Mouse (Mus musculus) intestine, postnatal 0 days (tissue): ENCODE data around the gene Snx8. TPM values are rescaled to one million over a fixed set of nuclear protein-coding genes. Genes with fewer than 3 reads are reported as not detected.
A peak's percentile ranks its signal among the peaks of the same experiment; 100 is the strongest.

ENCODE experiments used
- ATAC-seq: fragments of 200-750 bp; cut with Nextera tagmentation; 2 replicates; pipeline ENCODE4 v1.8.0; 2017; ENCODE audit warnings: mild to moderate bottlenecking, moderate TSS enrichment, moderate library complexity
- H3K27ac ChIP-seq: fragments of 300-500 bp; sonication (generic); 2 replicates; pipeline ENCODE4 v1.5.1; 2014; ENCODE audit warnings: mild to moderate bottlenecking, low read depth, low read length, moderate library complexity
- H3K27me3 ChIP-seq: fragments of 300-500 bp; sonication (generic); replicated peaks from 2 replicates; pipeline ENCODE4 v1.6.1; 2014; ENCODE audit warnings: low read length, mixed read lengths; ENCODE audit not compliant: control insufficient read depth, insufficient read depth
- H3K36me3 ChIP-seq: fragments of 300-500 bp; sonication (generic); 2 replicates; pipeline ENCODE4 v1.6.1; 2014; ENCODE audit warnings: mild to moderate bottlenecking, moderate library complexity; ENCODE audit not compliant: control insufficient read depth, insufficient read depth
- H3K4me1 ChIP-seq: fragments of 300-500 bp; sonication (generic); replicated peaks from 2 replicates; pipeline ENCODE4 v1.6.1; 2014; ENCODE audit warnings: antibody characterized with exemption, low read length, mixed read lengths; ENCODE audit not compliant: control insufficient read depth, insufficient read depth
- H3K4me2 ChIP-seq: fragments of 300-500 bp; sonication (generic); replicated peaks from 2 replicates; pipeline ENCODE4 v1.6.1; 2014; ENCODE audit warnings: low read depth, mild to moderate bottlenecking, moderate library complexity
- H3K4me3 ChIP-seq: fragments of 300-500 bp; sonication (generic); 2 replicates; pipeline ENCODE4 v1.5.1; 2014; ENCODE audit warnings: low read depth, low read length
- H3K9ac ChIP-seq: fragments of 300-500 bp; sonication (generic); 2 replicates; pipeline ENCODE4 v1.6.1; 2014; ENCODE audit warnings: mild to moderate bottlenecking, low read depth, low read length
- H3K9me3 ChIP-seq: fragments of 300-500 bp; sonication (generic); 2 replicates; pipeline ENCODE4 v1.6.1; 2016; ENCODE audit warnings: mixed run types; ENCODE audit not compliant: control insufficient read depth
- CTCF ChIP-seq: sonication (generic); IDR thresholded peaks from 2 replicates; pipeline ENCODE4 v1.5.1; 2016; ENCODE audit warnings: low read depth, mild to moderate bottlenecking, control low read depth, antibody characterized with exemption, moderate library complexity
- WGBS: fragments of 180-500 bp; shearing (Covaris S2); extraction: QIAGEN DNeasy Blood & Tissue Kit; methylation state at CpG from one replicate; pipeline ENCODE4 v1.1.7; 2014; 5-methylcytosine and 5-hydroxymethylcytosine counted together
- microRNA-seq: library from miRNA; unstranded; fragments of <30 nt; microRNA quantifications from one replicate; pipeline ENCODE4, GENCODE M21; 2016
- polyA plus RNA-seq: library from polyadenylated mRNA; unstranded; fragments of >200 nt; fragmentation: Nextera tagmentation; extraction: Ambion mirVana; gene quantifications from 2 replicates; pipeline ENCODE4 v1.2.1, GENCODE M21; 2015

The Snx8 gene
- polyA plus RNA-seq, 1 experiment from 2014 or later = 67.5 TPM

DNA sequence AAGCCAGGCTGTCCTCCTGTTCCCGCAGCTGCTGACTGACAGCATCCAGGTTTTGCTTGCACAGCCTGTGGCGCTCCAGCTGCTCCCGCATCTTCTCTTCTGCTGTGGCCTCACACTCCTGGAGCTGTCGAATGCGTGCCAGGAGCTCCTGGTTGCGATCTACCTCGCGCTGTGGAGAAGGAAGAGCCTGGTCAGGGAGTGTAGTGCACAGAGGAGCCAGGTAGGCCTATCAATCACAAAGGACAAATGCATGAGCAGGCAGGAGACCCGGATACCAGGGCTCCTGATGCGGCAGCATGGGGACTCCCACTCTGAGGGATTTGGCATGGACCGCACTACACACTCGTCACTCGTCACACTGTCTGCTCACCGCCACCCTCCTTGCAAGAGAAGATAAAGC lies 81.5 kb downstream of the Snx8 start:
- H3K9ac ChIP-seq = no peak overlapping the region
- H3K27ac ChIP-seq = no peak overlapping the region
- peaks cover 62% of the 10 kb centered on the region for H3K36me3 ChIP-seq
- H3K27me3 ChIP-seq = no peaks in the 10 kb centered on the region
- no peaks in the 10 kb centered on the region for H3K9me3 ChIP-seq
- H3K4me2 ChIP-seq = no peak overlapping the region
- no peak overlapping the region for H3K4me3 ChIP-seq
- no peak for TF ChIP-seq CTCF
- no peak for ATAC-seq
- H3K4me1 ChIP-seq = no peaks in the 10 kb centered on the region
- 95% methylated on average over 14 of the region's 14 CpGs for WGBS

DNA sequence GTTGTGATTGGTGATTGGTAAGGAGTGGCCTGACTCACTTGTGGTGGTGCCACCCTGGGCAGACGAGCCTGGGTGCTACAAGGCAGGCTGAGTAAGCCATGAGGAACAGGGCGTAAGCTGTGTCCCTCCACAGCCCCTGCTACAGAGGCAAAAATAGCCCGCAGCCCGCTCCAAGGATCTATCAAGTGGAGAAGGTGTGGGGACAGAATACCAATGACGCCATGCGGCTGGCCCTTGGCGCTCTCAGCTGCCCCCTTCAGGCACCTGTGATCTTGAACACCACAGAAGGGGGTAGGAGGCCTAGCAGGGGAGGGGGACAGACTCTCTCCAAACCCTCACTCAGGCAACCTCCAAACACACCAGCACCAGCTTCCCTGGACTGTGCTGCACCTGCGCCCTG lies 83.0 kb downstream of the Snx8 start:
- Histone ChIP-seq H3K4me1 (no peaks in the 10 kb centered on the region), H3K9me3 (no peaks in the 10 kb centered on the region), H3K27me3 (no peaks in the 10 kb centered on the region), H3K27ac (no peak overlapping the region), H3K4me2 (no peak overlapping the region), H3K36me3 (peaks cover 61% of the 10 kb centered on the region), H3K4me3 (no peak overlapping the region), H3K9ac (no peak overlapping the region)
- no peak for TF ChIP-seq CTCF
- no peak for ATAC-seq
- 89% methylated on average over 8 of the region's 8 CpGs for WGBS

DNA sequence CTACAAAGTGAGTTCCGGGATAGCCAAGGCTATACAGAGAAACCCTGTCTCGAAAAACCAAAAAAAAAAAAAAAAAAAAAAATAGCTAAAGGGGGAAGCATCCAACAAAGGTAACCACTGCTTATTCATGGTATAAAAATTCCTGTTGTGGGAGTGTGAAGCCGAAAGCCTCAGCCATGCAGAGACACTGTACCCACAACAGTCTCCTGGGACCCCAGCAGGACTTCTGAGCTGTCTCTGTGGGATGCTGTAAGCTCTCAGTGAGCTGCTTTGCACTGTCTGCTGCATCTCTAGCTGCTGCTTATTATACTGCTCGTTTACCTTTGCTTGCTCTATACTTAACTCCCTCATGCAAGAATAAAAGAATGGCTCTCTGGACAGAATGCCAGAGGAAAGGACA lies 90.8 kb downstream of the Snx8 start:
- WGBS = 94% methylated on average over 4 of the region's 4 CpGs

DNA sequence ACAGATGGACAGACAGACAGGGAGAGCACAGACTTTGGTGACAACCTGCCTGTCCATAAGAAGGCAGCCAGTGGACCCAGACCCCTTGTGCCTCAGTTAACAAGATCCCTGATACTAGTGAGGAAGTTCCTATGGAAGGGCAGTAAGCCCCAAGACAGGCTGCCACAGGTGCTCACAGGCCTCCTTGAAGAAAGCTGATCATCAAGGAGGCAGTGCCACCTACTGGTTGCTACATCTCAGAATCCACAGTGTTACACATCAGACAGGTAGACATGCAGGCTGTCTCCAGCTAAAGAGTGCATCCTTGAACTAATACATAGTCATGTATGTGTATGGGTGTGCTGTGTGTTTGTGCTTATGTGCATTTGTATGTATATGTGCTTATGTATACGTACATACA lies 96.9 kb downstream of the Snx8 start:
- Histone ChIP-seq H3K9me3 (no peaks in the 10 kb centered on the region), H3K4me1 (no peaks in the 10 kb centered on the region), H3K36me3 (peaks cover 51% of the 10 kb centered on the region), H3K4me3 (no peak overlapping the region), H3K4me2 (no peak overlapping the region), H3K27me3 (no peaks in the 10 kb centered on the region), H3K9ac (no peak overlapping the region), H3K27ac (no peak overlapping the region)
- TF ChIP-seq CTCF = peak; percentile 93
- no peak for ATAC-seq
- WGBS = 97% methylated on average over 1 of the region's 1 CpGs

More for the DNA sequence above, 90.8 kb downstream of the Snx8 start:
- Histone ChIP-seq H3K27me3 (no peaks in the 10 kb centered on the region), H3K4me2 (no peak overlapping the region), H3K9ac (no peak overlapping the region), H3K4me1 (no peaks in the 10 kb centered on the region), H3K36me3 (peaks cover 57% of the 10 kb centered on the region), H3K9me3 (no peaks in the 10 kb centered on the region), H3K4me3 (no peak overlapping the region), H3K27ac (no peak overlapping the region)
- ATAC-seq = no peak
- TF ChIP-seq CTCF = no peak

Small RNAs within 50 kb of the gene (microRNA-seq; reads per million reads assigned to microRNA genes)
- gene Mir7038 = not detected

Other genes with a start within 250 kb of the Snx8 start
- gene Mad1l1, start 67.7 kb downstream of the Snx8 start, polyA plus RNA-seq = 10.3 and 11.1 TPM in 2 replicates
- 28.9 and 34.7 TPM in 2 replicates for gene Nudt1, start 67.6 kb downstream of the Snx8 start, polyA plus RNA-seq
- 11.2 and 13.7 TPM in 2 replicates for gene Mrm2, start 57.4 kb downstream of the Snx8 start, polyA plus RNA-seq
- gene Eif3b, start 30.1 kb upstream of the Snx8 start, polyA plus RNA-seq = 52.3 and 54.6 TPM in 2 replicates
- gene Gm4869, start 56.4 kb upstream of the Snx8 start, polyA plus RNA-seq = 0.05 TPM in 1 of 2 replicates, not detected in the other
- gene Chst12, start 116.3 kb upstream of the Snx8 start, polyA plus RNA-seq = 17.0 and 18.8 TPM in 2 replicates
- gene Grifin, start 175.8 kb upstream of the Snx8 start, polyA plus RNA-seq = 1.1 and 1.5 TPM in 2 replicates
- 7.1 and 7.3 TPM in 2 replicates for gene Lfng, start 218.1 kb upstream of the Snx8 start, polyA plus RNA-seq